Mouse (Mus musculus) kidney, adult 18-20 months (tissue): ENCODE results near the gene Akt1s1.
"Not testable (repeated sequence)": the region's sequence is repeated elsewhere in the genome, so short reads cannot be mapped to it uniquely, and the experiment has no call there.

ENCODE experiments used
- DNase-seq: peaks from one replicate; pipeline ENCODE4 v3.0.0; 2021

Akt1s1 gene

DNA sequence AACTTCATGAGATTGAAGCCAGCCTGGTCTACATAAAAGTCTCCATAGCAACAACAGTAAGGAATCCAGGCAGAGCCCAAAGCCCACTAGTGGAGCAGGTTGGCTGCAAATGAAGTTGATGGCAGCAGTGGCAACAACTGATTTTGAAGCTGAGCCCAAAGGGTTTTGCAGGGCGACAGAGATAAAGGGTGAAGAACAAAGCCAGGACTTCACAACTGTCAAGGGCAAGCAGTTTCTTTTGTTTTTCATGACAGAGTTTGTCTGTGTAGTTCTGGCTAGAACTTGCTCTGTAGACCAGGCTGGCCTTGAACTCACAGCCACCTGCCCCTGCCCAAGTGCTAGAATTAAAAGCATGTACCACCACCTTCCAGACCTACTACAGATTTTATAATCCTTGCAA lies 22.4 kb downstream of the Akt1s1 start:
- DNase-seq = no peak

DNA sequence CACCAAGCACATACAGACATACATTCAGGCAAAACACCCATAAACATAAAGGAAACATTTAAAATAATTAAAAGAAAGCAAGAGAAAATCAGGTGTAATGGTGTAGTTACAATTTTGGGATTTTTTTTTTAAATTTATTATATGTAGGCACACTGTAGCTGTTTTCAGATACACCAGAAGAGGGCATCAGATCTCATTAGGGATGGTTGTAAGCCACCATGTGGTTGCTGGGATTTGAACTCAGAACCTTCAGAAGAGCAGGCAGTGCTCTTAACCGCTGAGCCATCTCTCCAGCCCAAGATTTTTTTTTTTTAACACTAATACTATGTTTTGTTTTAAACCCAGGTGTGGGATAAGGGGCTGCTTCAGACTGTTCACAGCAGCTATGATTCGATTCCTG lies 23.0 kb downstream of the Akt1s1 start:
- not testable (repeated sequence) for DNase-seq

DNA sequence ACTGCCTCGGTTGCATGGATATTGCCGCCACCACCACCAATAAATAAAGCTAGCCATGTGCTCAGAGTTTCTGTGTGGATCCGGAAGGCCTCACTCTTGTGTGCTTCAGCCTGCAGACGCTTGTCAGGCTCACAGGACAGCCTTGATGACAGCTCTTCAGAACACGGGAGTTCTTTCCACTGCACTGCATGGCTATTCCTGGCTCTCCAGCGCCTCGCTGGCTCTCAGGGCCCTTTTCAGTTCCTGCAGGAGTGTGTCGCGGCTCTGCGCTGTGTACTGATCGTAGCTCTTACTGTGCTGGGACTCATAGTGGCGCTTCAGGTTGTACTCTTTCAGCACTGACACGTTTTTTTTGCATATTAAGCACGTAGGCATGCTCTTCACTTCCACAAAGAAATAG lies 29.0 kb downstream of the Akt1s1 start:
- DNase-seq = no peak

DNA sequence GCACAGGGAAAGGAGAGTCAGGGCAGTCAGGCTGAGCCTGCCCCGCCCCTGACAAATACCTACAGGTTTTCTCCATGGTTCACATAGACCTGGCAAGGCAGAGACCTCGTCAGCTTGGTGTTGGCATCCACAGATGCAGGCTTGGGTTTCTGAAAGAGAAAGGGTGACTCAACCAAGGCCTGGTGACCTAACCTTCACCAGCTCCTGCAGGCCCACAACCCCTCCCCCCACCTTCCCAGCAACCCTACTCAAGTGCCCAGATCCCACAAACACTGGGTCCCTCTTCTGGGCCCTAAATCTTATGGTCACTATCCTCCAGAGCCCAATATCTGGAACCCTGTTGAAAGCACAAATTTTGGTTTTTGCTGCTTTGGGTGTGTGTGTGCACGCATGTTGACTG lies 34.2 kb downstream of the Akt1s1 start:
- DNase-seq = no peak

DNA sequence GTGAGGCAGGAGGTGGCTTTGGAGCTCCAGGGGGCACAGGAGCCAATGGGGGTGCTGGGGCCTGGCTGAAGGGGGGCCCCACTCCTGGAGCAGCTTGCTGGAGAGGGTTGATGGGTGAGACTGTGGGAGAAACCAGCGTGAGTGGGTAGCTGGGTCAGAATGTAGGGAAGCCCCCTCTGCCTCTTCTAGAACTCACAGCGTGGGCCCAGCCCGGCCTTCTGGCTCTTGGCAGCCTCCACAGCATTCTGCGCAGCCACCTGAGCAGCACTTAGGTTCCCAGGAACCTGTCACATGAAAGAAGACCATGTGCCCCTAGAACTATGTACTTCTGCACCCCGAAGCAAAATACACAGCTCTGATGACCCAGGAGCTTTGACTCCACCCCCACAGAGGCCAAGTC lies 35.8 kb downstream of the Akt1s1 start:
- no peak for DNase-seq

DNA sequence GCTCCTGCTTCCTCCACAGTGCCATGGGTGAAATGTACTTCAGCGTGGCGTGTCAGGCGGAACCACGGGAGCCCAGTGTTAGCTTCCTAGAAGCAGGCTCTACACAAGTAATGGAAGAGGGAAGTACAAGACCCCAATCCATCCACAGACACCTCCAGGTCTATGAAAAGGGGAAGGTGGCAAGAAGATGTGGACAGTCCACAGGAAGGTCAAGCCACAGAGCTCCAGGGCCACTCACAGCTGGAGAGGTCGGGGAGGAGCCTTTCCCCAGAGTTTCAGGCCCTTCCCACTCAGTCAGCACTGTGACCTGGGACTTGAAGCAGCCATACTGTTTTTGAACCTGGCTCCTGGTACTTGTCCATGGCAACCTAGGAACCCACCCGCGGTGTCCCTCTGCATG lies 38.2 kb downstream of the Akt1s1 start:
- DNase-seq = no peak

DNA sequence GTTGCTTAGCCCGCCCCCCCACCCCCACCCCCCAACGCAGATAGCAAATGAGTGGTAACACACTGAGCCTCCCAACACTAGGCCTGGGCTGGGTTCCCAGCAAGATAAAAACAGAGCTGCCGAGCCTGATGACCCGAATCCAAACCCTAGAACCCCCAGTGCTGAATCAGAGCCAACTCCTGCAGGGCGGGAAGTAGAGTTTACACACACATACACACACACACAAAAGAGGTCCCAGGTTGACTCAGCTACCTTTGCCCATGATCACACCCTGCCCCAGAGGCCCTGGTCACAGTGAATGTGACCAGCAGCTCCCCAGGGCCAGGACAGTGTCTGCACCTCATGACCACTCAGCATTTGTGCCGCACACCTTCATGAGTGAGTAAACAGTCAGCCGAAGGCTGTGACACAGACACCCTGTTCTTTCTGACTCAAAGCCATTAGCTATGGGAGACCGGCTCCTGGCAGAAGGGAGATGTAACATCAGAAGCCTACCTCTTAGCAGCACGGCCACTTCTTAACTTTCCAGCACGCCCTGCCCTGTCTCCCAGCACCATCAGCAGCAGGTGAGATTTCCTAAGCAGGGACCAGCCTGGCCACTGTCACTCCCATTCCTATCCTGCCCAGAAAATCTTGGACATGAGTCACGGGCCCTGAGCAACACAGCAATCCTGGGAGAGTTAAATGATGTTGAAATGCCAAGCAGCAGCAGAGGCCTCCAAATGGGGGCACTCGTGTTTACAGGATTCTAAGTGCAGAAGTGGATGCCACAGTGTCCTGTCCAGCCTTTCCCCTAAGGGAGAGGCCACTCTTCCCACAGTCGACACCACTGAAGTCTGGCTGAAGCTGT lies 39.7 kb downstream of the Akt1s1 start:
- no peak for DNase-seq

DNA sequence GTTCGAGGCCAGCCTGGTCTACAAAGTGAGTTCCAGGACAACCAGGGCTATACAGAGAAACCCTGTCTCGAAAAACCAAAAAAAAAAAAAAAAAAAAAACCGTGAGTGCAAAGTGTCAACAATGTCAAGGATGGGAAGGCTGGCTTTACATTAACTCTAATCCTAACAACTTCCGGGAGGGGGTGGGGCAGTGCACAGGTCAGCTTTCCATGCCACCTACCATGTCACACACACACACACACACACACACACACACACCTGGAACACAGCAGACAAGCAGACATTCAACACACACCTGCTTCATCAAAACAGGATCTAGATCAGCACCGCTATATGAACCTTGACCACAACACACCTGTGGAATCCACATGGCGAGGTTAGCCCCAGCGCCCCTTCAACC lies 41.4 kb downstream of the Akt1s1 start:
- DNase-seq = no peak

DNA sequence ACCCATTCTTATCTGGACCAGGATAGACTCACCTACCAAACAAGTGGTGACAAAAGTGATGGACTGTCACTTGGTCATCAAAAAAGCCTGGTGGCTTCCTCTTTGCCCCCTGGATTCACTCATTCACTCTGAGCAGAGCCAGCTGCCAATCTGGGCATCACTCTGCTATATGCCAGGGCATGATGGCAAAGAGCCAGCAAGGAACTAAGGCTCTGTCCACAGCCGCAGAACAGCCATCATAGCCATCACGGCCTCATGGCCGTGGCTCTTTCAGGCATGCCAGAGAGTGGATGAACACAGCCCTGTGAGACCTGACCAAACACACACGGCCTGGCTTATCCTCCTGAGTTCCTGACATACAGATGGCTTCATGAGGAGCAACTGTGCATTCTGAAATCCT lies 41.9 kb downstream of the Akt1s1 start:
- no peak for DNase-seq

DNA sequence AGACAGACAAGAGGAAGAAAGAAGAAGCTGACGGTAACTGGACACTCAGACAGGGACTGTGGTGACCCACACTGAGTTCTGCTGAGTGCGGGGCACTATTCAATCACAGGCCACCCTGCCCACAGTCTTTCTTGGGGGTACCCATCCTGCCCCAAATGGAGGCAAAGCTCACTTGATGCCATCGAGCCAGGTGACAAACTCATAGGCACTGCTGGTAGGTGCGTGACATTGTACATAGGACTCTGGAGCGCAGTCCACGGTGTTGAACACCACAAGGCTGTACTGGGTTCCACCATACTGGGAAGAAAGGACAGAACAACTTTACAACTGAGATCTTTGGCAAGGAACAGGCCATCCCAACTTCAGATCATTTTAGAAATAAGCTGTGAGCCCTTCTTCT lies 42.8 kb downstream of the Akt1s1 start:
- DNase-seq = peak; percentile 21

DNA sequence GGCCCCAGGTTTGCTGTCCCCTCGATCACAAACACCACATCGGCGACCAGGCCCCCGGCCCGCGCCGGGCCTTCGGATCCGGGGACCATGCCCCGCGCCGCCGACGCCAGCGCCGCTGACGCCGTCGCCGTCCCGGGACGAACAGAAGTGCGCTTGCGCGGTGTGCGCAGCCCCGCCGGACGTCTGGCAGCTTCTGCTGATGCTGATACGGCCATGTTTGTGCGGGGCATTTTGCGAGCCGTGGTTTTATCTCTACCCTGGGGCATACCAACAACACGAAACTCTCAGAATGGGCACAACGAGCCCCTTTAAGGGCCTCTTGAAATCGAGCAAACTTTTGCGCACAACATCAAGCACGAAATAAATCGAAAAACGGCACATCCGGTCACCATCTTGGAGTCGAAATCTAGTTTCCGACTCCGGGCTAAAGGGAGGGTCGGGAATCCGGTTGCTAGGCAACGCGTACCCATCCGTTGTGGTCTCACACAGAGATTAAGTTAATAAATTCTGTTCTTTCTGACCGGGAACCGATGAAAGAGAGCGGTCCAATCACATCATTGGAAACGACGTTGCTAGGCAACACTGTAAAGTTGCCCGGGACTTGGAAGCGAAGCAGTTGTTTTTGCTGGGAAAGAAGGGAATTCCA lies 43.6 kb downstream of the Akt1s1 start, which contains the start of gene Med25:
Gene Med25, minus strand, starts transcription at position 437 of the 646 bp plus-strand sequence.
- peak; percentile 95 for DNase-seq

DNA sequence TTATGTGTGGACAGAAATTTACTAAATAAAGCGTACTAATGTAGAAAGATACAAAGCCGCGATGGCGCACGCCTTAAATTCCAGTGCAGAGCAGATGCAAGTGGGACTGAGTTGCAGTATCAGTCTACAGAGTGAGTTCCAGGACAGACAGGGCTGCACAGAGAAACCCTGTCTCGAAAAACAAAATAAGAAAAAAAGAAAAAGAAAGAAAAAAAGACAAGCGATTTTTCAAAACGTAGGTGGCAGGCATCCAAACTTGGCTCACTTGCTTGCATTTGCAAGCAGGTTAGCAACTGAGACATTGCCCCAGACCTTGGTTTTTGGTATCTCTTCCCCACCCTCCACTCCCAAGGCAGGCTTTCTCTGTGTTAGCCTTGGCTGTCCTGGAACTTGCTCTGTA lies 44.4 kb downstream of the Akt1s1 start:
- DNase-seq = no peak

DNA sequence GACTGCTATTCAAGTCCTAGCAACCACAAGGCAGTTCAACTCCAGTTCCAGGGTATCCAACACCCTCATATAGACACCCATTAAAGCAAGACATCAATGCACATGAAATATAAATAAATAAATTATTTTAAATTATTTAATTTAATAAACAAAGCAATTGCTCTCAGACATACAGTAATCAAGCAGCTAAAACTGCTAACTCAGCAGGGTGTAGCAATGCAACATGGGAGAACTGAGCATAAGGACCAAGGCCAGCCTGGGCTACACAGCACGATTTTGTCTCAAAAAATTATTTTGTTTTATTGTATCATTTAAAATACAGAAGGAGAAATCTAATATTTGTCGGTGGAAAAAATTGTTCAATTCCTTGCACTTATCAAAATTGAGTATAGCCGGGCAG lies 45.4 kb downstream of the Akt1s1 start:
- no peak for DNase-seq

DNA sequence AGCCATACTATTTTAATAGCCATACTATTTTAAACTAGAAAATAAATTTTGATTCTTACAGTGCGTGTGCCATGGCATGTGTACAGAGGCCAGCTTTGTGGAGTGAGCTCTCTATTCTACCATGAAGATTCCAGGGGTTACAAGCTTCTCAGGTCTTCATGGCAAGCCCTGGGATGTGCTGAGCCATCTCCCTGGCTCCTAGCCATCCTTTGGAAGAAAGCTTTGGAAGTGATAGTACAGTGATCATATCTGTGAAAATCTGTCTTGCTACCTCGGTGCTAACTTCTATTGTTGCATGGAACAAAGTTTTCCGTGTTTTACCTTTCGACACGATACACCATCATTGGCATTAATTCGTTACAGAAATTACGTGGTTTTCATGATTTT lies 46.4 kb downstream of the Akt1s1 start:
- no peak for DNase-seq

DNA sequence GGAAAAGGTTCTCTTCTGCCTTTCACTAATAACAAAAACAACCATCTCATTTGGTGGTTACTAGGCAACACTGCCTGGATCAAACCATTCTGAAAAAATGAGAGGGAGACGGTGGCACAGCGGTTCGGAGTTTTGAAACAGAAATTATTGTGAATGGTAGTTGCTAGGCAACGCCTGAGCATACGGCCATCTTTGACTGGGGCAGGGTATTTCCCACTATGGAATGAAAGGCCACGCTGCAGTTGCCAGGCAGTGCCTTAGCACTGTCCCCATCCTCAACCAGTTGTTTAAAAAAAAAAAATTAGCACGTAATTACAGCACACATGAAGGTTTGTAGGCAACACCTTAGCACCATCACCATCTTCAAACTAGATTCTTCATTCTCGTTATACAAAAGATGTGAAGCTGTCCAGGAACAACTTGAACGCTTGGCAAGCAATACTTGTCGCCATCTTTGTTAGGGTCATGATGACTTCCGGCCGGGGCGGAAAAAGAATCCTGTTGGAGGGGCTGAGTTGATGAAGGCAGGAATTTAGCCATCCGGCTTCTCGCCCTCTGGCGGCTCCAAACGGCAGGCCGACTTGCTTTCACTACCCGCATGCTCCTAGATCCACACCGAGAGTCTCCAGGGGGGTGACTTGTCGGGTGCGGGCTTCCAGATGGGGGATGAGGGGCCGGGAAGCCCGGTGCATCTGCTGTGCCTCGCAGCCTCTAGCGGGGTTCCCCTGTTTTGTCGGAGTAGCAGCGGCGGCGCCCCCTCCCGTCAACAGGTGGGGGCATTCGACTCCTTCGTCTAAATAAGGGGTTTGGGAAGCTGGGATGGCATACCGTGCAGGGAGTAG lies 47.0 kb downstream of the Akt1s1 start, which contains the start of gene Fuz:
Gene Fuz, plus strand, starts transcription at position 487 of the 842 bp plus-strand sequence.
- peak; percentile 92 for DNase-seq

DNA sequence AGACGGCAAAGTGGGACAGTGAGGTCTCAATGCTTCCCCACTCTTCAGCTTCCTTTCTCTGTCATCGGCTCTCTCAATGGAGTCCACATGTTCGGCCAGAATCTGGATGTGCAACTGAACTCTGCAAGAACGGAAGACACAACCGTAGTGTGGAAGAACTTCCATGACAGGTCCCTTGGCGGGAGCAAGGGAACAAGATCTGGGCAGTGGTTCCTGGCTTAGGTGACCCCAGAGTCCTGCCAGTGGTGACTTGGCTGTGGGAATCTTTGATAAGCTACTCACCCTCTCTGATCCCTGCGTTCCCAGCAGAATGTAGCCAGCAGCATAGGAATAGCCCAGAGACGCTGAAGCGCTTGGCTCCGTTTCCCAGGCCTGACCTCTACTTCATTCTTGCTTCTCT lies 47.7 kb downstream of the Akt1s1 start:
- DNase-seq = no peak

DNA sequence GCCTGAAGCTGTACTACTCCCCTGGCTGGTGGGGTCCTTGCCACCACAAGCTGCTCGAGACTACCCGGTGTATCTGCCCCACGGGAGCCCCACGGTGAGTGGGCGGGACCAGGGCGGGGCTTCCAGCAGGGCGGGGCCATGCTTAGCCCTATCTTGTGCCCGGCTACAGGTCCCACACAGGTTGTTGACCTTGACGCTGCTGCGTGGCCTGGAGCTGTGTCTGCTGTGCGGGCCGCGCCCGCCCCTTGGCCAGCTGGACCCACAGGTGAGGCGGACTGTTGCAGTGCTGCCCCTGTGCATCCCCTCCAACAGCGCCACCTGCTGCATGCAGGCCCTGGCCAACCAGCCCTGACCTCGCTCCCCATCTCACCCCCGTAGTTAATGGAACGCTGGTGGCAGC lies 49.8 kb downstream of the Akt1s1 start:
- DNase-seq = peak; percentile 58

DNA sequence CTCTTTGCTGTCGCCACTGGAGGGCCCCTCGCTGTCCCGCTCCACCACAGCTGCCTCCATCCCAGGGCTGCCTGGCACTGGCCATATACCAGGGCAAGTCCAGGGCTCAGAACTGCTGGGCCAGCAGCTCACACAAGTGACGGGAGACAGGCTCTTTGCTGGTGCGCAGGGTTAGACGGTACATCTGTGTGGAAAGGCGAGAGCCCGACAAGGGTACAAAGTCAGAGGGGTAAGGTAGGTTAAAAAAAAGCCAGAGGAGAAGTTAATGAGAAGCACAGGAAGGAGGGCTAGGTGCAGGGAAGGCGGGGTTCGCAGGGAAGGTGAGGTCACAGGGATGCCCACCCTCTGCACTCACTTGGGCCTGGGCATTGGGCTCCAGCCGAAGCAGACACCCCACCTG lies 51.8 kb downstream of the Akt1s1 start:
- no peak for DNase-seq

DNA sequence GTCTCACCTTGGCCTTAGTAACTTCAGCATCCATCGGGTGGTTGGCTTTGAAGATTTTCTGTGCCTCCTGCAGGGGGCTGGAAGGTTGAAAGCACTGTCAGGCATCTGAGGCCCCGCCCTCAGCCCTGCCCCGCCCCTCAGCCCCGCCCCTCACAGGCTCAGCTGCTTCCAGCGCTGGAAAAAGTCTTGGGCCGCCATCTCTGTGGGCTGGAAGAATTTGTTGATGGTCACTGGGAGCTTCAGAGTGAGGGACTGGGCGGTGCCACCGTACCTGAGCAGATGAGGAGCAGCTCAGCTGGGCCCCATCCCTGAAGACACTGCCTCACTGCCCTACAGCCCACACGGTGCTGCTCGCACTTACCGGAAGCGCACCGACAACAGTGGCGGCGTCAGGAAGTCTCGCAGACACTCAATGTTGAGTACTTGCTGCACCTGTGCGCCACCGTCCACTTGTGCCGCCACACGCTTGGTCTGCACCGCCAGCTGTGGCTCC lies 52.5 kb downstream of the Akt1s1 start:
- peak; percentile 48 for DNase-seq
